Mouse (Mus musculus): ENCODE results near the gene Myo1a.

DNA sequence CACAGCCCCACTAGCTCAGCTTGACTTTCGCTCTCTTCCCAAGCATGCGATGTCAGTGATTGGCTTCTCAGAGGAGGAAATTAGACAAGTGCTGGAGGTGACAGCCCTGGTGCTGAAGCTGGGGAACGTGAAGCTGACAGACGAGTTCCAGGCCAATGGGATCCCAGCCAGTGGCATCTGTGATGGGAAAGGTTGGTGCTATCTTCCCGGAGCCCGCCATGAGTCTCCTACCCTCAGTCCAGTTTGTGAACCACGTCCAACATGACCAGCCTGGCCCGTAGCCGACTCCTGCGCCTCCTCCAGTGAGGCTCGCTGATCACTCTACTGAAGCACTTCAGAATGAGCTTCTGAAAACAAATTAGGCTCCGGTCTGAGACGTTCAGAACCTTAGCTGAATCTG is 5.4 kb downstream of the Myo1a start:
- no peak for TF ChIP-seq MAFK (IDR thresholded peaks at IDR 0.05; ENCODE audit: insufficient read depth, low read depth, low read length)
- TF ChIP-seq ZC3H11A (IDR thresholded peaks at IDR 0.05; ENCODE audit: borderline replicate concordance, low read depth, low read length): no peak

All from ES-E14 (cell line).